Mouse (Mus musculus) yolk sac, embryonic 10.5 days (tissue): ENCODE results near the gene Gpr108.
"Not testable (repeated sequence)": the region's sequence is repeated elsewhere in the genome, so short reads cannot be mapped to it uniquely, and the experiment has no call there.

Experiments
- DNase-seq: peaks from one replicate; pipeline ENCODE4 v3.0.0-alpha.2; 2017; ENCODE audit warnings: low spot score

Gpr108 gene

DNA sequence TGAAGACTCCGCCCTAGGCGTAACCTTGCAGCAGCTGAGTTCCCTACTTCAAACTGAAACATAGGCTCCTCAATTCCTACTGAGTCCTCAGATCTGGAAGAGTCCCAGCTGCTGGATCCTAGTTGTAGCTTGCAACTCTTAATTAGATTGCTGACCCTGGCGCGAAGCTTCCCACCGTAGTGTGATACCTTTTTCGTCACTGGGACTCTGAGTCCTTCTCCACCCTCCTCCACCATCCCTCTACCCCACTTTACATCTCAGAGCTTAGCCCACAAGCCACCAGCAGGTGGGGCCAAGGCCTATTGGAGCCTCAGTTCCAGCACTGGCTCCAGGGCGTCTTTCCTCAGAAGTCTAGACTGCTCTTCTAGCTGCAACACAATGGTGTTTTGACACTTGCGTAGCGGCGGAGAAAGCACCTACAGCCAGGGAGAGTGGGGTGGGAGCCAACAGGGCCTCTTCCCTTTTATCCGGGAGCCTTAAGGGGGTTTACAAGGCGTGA lies at the start of gene Gpr108:
Gene Gpr108 (minus strand): TSS at position 246 of the 499 bp plus-strand sequence.
- DNase-seq = peak; percentile 86

DNA sequence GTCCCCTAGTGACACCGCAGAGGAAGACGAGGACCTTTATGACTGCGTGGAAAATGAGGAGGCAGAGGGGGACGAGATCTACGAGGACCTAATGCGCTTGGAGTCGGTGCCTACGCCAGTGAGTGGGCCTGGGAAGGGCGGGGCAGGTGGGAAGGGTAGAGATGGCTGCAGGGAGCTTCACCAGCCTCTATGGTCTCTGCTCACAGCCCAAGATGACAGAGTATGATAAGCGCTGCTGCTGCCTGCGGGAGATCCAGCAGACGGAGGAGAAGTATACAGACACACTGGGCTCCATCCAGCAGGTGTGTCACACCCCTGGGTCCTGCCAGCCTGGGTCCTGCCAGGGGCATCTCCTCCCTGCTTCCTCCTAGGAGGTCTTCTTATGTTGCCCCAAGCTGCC lies 48.8 kb upstream of the Gpr108 start:
- no peak for DNase-seq

DNA sequence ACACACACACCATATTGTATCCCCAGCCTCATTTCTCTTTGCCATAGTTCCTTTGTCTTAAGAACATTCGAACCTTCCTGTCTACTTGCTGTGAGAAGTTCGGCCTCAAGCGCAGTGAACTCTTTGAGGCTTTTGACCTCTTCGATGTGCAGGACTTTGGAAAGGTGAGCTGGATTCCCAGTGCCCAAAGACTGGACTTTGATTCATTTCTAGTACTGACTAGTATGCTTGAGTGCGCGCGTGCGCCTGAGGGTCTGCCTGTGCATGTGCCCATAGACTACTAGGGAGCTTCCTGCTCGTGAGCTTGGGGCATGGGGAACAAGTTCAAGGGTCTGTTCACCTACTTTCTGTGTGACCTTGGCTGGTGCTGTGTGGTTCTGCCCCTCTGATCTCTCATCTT lies 47.7 kb upstream of the Gpr108 start:
- DNase-seq = no peak

DNA sequence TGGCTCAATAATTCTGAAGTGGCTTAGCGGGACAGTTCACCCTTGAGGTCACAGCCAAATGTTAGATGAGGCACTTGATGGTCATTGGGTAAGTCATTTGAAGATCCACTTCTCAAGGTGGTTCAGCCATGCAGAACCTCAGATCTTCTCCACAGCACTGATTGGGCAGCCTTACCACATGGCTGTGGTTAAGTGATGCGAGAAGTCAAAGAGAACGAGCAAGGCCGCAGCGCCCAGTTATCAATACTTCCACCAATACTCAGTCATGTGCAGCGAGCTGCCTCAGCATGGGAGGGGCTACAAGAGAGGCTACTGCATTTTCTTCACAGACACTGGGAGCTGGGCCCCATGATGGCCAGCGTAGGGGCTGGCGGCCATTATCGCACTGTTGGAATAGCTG lies 44.7 kb upstream of the Gpr108 start:
- DNase-seq = no peak

DNA sequence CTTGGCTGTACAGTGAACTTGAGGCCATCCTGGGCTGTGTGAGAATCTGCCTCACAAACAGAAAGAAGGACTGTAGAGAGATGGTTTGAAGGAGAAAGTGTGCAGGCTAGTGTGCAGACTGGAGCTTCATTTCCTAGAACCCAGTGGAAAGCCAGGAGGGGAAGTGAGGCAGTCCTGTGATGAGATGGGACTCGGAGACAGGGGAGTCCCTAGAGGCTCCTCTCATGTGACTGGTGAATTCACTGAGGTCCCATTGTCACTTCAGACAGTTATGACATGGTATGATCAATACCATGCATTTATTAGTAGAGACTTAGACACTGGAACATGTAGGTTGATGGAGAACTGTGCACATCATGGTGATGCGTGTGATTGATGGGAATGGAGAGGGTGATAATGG lies 44.1 kb upstream of the Gpr108 start:
- DNase-seq = no peak

DNA sequence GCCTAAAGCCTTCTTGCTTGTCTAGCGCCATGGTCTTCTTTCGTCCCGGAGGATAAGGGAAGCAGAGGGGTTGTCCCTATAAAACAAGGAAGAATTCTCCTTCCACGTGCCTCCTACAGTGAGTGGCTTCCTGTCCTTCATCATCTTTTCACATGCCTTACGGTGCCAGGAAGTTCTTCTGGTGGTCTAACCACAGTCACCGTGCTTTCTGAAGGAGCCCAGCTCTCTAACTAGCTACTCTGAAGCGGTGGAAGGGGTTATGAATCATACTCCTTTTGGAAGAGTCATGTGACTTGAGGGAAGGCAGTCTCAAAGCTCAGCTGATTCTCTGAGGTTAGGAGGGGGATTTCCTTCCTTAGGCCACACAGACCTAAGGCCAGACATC lies 42.4 kb upstream of the Gpr108 start:
- DNase-seq = no peak

DNA sequence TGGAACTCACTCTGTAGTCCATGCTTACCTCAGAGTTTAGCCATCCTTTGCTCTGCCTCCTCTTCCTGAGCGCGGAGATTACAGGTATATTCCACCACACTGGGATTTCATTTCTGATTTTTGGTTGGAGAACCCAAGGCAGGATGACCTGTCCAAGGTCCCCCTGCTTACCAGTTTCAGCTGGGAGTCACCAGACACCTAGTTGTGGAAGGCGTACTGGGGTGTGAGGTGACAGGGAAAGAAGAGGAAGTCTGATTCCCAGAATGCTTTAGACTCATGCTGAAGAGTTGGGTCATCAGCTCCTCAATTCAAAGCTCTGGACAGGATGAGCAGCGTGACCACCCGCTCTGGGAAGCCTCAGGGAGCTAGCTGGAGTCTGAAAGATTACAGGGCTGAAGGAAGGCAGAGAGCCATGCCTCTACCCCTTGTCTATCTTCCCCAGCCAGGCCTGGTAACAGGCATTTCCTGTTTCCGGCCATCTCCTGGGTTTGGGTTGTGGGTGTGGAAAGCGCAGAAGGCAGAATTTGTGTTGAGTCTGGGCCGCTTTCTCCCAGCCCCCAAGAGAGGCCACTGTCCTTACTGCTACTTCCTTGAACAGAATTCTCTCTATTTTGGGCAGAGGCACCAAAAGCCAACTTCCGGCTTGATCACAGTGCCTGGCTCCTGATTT lies 41.9 kb upstream of the Gpr108 start:
- peak; percentile 24 for DNase-seq

DNA sequence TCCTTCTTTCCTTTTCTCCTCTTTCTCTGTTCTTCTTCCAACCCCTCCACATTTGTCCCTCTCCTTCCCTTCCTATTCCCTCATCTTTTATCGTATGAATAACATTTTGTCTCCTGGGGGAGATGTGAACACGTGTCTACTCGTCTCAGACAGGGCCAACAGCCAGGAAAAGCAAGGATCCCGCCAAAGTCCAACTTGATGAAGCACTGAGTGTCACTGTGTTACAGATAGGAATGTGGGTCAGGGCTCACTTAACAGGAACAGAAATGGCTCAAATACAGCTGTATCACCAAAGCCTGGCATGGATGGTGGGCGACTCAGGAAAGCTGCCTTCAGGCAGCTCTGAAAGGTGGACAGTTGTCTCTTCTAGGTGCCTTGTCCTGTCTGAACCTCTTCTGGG lies 41.0 kb upstream of the Gpr108 start:
- no peak for DNase-seq

DNA sequence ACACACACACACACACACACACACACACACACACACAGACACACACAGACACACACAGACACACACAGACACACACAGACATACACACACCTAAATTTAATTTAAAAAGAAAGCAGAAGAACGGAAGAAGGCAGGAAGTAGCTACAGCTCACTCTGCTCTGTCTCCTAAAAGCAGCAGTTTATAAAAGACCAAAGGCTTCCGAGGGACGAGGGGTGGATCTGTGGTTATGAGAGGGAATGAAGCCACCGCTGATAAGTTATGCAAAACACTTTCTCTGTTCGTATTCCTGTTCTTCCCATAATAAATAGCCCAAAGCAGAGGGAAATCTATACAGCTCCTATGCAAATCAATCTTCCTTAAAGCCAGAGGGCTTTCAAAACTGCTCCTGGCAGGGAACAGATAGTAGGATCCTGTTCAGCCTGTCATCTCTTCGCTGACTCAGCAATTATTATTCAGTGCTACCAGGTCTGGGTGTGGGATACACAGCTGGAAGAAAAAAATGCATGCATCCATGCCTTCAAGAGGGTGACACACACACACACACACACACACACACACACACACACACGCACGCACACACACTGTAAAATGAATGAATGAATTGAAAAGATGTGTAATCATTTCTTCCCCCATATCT lies 38.6 kb upstream of the Gpr108 start:
- DNase-seq = no peak

DNA sequence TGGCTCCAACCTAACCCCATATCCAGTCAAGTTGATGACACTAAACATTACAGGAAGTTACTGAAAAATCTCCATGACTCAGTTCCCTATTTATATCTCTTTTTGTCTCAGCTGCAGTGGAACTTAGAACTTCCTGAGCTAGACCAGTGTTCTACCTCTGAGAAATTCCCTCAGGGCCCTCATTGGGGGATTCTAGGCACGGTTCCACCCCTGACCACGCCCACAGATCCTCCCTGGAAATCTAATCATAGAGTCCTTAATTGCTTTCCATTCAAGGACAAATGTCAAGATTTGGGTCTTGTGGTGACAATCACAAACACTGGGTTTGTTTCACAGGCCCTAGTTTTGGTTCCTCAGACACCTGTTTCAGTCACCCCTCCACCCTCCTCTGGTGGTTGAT lies 36.8 kb upstream of the Gpr108 start:
- DNase-seq = no peak

DNA sequence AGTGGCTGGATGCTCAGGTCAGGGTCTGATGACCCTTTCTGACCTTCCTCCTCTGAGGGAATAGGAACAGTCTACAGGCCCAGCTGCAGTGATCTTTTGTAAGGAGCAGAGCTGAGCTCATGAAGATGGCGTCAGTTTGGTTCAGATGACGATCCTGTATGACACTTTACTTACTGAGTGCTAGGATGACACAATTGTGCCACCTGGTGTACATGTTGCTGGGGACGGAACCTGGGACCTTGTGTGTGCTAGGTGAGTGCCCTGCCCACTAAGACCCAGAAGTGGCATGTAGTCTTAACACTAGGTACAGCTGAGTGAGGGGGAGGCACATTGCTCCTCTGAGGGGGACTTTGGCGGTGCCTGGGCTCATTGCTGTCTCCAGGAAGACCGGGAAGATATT lies 35.7 kb upstream of the Gpr108 start:
- DNase-seq = no peak

DNA sequence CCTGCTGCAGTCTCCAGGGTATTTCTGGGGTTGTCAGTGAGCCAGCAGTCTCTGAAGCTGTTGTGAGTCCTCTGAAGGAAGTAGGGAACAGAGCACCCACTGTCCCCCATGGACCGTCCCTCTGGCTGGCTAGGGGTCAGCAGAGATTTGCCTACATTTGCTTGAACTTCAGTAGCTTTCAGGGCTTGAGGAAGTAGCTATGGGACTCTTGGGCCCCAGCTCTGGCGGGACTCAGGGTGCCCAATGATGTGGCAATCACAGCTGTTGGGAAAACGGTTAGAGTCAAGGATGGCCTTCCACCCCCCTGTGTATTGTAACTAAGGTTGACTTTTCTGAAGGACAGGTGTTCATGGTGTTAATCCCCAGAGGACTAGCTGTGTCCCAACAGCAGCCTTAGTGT lies 32.2 kb upstream of the Gpr108 start:
- DNase-seq = no peak

DNA sequence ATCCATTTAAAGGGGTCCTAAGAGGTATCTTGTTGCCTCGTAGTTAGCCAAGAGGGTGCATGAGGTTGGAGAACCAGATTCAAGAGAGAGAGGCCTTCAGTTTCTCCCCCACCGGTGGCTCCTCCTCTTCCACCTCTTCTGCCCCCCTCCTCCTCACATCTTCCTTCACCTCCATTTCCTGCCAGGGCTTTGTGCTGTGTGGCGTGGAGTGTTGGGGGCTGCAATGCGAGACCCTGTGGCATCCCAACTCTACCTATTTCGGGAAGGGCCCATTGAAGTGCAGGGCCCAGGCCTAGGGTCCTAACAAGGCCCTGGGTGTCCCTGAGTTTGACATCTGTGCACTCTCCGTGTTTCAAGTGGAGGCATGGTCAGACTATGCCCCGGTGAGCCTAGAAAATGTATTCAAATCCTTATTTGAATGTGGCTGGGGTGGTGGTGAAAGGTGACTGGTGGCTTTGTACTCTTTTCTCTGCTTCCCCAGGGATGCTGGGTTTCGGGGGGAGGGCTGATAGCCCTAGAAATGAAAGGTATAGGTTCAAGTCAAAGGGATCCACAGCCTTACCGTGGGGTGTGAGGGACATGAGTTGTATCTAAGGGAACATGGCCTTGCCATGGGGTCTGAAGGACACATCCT lies 31.5 kb upstream of the Gpr108 start:
- no peak for DNase-seq

DNA sequence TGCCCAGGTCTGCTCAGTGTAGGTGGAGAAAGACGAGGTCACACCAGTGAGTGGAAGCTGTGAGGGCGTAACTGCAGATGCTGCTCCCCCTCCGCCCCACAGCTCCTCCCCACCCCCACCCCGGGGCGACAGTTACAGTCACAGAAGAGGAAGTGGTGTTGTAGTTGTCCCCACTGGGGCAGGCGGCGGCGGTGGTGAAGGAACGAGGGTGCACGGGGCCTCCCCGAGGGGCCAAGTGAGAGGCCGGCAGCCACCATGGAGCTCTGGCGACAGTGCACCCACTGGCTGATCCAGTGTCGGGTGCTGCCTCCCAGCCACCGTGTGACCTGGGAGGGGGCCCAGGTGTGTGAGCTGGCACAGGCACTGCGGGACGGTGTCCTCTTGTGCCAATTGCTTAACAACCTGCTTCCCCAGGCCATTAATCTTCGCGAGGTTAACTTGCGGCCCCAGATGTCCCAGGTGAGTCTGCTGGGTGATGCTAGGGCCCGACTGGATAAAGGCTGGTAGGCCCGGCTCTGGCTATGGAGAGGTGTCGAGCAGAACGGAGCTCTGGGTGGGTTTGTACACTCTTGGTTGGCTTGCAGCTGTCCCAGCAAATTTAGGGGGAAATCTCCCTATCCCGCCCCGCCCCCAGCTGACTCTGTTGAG lies 30.8 kb upstream of the Gpr108 start, which contains the start of gene Vav1:
Gene Vav1 (plus strand): TSS at position 158 of the 648 bp plus-strand sequence.
- DNase-seq = no peak

DNA sequence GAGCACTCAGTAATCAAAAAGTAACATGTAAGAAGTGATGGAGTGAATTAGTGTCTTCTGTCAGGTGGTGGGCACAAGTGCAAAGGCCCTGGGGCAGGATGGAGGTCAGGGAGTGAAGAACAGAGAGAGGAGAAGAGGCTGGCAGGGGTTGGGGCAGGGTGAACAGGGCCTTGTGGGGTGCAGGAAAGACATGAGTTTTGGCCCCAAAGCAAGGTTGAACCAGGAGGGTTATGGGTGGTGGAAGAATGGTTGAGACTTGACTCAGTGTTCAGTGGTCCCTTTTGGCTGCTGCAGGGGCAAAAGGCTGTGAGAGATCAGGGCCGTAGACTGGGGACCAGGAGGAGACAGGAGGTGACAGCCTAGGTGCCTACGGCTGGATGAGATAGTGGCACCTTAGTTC lies 30.3 kb upstream of the Gpr108 start:
- no peak for DNase-seq

DNA sequence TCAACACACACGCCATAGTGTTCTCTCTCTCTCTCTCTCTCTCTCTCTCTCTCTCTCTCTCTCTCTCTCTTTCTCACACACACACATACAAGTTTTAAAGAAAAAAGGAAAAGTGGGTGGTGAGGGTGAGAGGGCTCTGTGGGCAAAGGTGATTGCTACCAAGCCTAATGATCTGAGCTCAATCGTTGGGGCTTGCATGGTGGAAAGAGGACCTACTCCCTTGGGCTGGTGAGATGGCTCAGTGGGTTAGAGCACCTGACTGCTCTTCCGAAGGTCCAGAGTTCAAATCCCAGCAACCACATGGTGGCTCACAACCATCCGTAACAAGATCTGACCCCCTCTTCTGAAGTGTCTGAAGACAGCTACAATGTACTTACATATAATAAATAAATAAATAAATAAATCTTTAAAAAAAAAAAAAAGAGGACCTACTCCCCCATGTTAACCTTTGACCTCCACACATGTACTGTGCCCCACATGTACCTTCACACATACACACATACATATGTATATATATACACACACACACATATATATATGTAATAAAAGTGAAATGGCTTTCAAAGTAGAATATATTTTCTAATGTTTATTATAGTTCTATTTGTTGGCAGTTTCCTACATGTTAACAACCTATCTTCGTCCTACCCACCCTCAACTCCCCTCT lies 29.5 kb upstream of the Gpr108 start:
- DNase-seq = not testable (repeated sequence)

DNA sequence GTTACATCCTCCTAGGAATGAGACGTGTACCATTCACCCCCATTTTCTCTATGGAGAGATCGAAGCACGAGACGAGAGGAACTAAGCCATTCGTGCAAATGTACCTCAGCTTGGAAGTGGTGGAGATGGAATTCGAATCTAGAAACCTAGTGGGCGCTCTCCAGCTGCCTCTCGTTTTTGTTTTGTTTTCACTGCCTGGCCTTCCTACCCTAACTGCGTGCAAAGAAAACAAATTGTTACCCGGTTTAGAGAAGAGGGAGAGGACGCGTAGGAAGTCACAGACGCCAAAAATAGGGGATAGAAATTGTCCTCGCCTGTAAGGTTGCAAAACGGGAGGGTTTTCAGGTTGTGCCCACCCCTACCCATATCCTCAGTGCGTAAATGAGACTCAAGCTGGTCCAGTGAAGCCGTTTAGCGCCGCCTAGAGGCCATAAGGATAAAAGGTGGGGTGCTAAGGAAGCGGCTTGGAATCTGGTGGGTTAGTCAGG lies 28.4 kb upstream of the Gpr108 start:
- peak; percentile 57 for DNase-seq

DNA sequence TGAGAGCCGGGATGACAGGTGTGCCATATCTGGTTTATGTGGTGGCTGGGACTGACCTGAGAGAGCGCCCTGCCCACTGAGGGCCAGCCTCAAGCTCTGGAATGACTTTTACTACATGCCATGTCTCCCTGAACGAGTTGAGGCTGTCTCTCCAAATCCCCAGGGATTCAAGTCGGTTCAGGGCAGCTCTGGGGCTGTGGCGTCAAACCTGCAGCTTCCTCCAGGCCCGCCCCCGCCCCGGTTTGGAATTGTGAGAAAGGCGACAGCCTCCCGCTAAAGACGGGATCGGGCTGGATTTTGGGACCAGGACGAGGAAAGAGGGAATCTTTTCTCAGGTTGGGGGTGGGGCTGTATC lies 27.7 kb upstream of the Gpr108 start:
- no peak for DNase-seq

DNA sequence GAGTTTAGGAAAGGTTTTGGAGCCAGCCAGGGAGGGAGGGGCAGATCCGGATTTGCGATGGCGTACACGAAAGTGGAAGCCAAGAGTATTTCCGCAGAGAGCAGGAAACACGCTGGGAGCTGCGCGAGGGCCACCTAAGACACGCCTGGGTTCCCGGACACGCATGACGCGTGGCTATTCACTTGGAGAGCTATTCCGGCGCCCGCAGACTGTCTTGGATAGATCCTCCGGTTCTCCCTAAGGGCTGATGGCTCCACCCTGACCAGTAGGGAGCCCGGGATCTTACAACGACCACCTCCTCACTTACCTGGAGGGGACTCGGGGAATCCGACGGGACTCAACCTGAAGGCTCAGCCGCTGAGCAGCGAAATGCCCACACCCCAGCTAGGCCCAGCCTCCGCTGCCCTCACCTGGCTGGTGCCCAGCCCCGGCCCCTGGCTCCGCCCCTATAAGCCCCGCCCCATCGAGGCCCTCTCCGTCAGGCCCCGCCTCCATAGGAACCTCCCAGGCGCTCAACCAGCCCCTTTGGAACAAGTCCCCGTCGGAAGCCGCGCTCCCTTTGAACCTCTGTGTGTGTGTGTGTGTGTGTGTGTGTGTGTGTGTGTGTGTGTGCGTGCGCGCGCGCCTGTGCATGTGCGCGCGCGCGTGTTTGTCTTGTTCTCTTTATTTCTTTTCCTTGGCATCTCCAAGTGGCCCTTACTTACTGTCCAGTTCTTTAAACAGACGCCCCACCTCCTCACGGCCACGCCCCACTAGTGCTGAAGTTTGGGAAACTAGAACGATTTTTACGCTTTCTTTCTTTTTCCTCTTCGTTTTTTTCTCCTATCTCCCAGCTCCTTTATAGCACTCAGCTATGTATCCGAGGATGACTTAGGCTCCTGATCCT lies 27.1 kb upstream of the Gpr108 start:
- DNase-seq = peak; percentile 78

DNA sequence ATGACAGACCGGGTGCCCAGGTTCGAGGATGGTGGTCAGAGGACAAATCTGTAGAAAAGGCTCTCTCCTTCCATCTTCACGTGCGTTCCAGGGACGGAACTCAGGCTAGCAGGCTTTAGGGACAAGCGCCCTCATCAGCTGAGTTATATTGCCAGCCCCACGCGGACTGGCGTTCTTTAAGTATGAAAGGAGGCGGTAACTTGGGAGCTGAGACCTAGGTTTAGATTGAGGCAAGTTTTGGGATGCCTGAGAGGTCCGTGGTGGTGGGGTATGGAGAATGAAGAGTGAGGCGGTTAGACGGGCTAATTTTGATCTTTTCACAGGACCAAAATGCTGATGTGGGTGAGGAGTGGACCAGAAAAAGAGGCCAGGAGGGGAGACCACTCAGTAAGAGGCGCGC lies 26.4 kb upstream of the Gpr108 start:
- no peak for DNase-seq

DNA sequence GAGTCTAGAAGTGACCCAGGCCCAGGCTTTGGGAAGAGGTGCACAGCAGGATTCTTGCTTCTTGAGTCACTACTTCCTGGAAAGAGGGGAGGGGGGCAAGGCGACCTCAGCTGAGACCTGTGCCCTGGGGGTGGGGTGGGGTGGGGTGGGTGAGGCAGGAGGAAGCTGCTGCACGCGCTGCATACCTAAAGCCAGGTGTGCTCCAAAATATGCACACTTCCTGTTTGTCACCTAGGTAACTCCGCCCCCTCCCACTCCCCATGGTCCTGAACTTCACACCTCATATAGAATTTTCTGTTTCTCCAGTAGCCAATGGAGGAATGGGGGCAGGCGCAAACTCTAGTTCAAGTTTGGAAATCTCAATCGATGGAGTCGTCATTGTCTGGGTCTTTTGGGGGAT lies 25.6 kb upstream of the Gpr108 start:
- no peak for DNase-seq
